Mouse (Mus musculus): ENCODE data around the gene Babam2.
"Not testable (repeated sequence)": the region's sequence is repeated elsewhere in the genome, so short reads cannot be mapped to it uniquely, and the experiment has no call there.

The Babam2 gene

GRCm38 (mm10) chr5:31781624-31782023, 84.1 kb downstream of the Babam2 start:
- no peak for DNase-seq (ENCODE audit: low read depth in 1 of 2, low spot score in 2 of 2)

- no peak for DNase-seq (ENCODE audit: low read depth in 1 of 2, low spot score in 2 of 2)
Measured at GRCm38 (mm10) chr5:31787201-31787600, 89.7 kb downstream of the Babam2 start.

GRCm38 (mm10) chr5:31787622-31788021, 90.1 kb downstream of the Babam2 start:
- no peak for DNase-seq (ENCODE audit: low read depth in 1 of 2, low spot score in 2 of 2)

- DNase-seq (ENCODE audit: low read depth in 1 of 2, low spot score in 2 of 2) = no peak
Measured at GRCm38 (mm10) chr5:31792338-31792737, 94.9 kb downstream of the Babam2 start.

GRCm38 (mm10) chr5:31792863-31793262, 95.4 kb downstream of the Babam2 start:
- no peak for DNase-seq (ENCODE audit: low read depth in 1 of 2, low spot score in 2 of 2)

GRCm38 (mm10) chr5:31795414-31795813, 97.9 kb downstream of the Babam2 start:
- DNase-seq (ENCODE audit: low read depth in 1 of 2, low spot score in 2 of 2) = no peak

- DNase-seq (ENCODE audit: low read depth in 1 of 2, low spot score in 2 of 2) = no peak
Measured at GRCm38 (mm10) chr5:31796979-31797378, 99.5 kb downstream of the Babam2 start.

GRCm38 (mm10) chr5:31804211-31804610, 106.7 kb downstream of the Babam2 start:
- DNase-seq (ENCODE audit: low read depth in 1 of 2, low spot score in 2 of 2) = not testable (repeated sequence)

GRCm38 (mm10) chr5:31804751-31805150, 107.3 kb downstream of the Babam2 start:
- no peak for DNase-seq (ENCODE audit: low read depth in 1 of 2, low spot score in 2 of 2)

- no peak for DNase-seq (ENCODE audit: low read depth in 1 of 2, low spot score in 2 of 2)
Measured at GRCm38 (mm10) chr5:31807312-31807711, 109.8 kb downstream of the Babam2 start.

- no peak for DNase-seq (ENCODE audit: low read depth in 1 of 2, low spot score in 2 of 2)
Measured at GRCm38 (mm10) chr5:31808271-31808670, 110.8 kb downstream of the Babam2 start.

- no peak for DNase-seq (ENCODE audit: low read depth in 1 of 2, low spot score in 2 of 2)
Measured at GRCm38 (mm10) chr5:31810796-31811662, 113.5 kb downstream of the Babam2 start.

- DNase-seq (ENCODE audit: low read depth in 1 of 2, low spot score in 2 of 2) = no peak
Measured at GRCm38 (mm10) chr5:31811663-31812001, 114.1 kb downstream of the Babam2 start.

GRCm38 (mm10) chr5:31813156-31813675, 115.7 kb downstream of the Babam2 start:
- no peak for DNase-seq (ENCODE audit: low read depth in 1 of 2, low spot score in 2 of 2)

GRCm38 (mm10) chr5:31814068-31814467, 116.6 kb downstream of the Babam2 start:
- DNase-seq (ENCODE audit: low read depth in 1 of 2, low spot score in 2 of 2) = no peak

GRCm38 (mm10) chr5:31815129-31815528, 117.6 kb downstream of the Babam2 start:
- DNase-seq (ENCODE audit: low read depth in 1 of 2, low spot score in 2 of 2) = no peak

GRCm38 (mm10) chr5:31816082-31816481, 118.6 kb downstream of the Babam2 start:
- DNase-seq (ENCODE audit: low read depth in 1 of 2, low spot score in 2 of 2) = no peak

- DNase-seq (ENCODE audit: low read depth in 1 of 2, low spot score in 2 of 2) = no peak
Measured at GRCm38 (mm10) chr5:31820801-31821200, 123.3 kb downstream of the Babam2 start.

GRCm38 (mm10) chr5:31821204-31821603, 123.7 kb downstream of the Babam2 start:
- no peak for DNase-seq (ENCODE audit: low read depth in 1 of 2, low spot score in 2 of 2)

- no peak for DNase-seq (ENCODE audit: low read depth in 1 of 2, low spot score in 2 of 2)
Measured at GRCm38 (mm10) chr5:31823673-31824072, 126.2 kb downstream of the Babam2 start.

- DNase-seq (ENCODE audit: low read depth in 1 of 2, low spot score in 2 of 2) = no peak
Measured at GRCm38 (mm10) chr5:31824126-31824525, 126.6 kb downstream of the Babam2 start.

- DNase-seq (ENCODE audit: low read depth in 1 of 2, low spot score in 2 of 2) = no peak
Measured at GRCm38 (mm10) chr5:31827304-31827703, 129.8 kb downstream of the Babam2 start.

GRCm38 (mm10) chr5:31827896-31828295, 130.4 kb downstream of the Babam2 start:
- no peak for DNase-seq (ENCODE audit: low read depth in 1 of 2, low spot score in 2 of 2)

Measured in monocyte, adult 2 months (primary cell).